ENCODE assay signal across 11 mouse cellular contexts in the genomic region with DNA sequence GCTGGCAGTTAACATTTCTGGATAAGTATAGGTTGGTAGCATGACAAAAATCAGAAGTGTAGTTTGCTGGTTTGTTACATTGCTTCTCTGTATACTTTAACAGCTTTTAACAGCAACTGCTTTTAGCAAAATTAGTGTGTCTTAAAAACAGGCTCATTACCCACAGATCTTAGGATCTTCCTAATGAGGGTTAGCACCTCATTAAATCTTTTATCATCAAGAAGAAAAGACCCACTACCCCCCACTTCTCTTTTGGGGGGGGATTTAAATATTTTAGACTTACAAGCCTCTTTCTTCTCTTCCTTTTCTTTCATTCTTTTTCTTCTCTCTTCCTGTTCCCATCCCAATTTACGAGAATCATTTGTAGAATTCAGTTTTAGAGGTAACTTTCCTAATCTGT.
DNase-seq lines count a peak whose midpoint lies in the region; ATAC-seq and TF ChIP-seq lines count a peak whose summit lies in the region.
"Had no signal": no experiment of that assay in that cellular context is flagged by ENCODE, and none has a peak within 500 bp of the region (broad histone marks: within the 10 kb centered on the region; RNA-seq: fewer than 3 reads in every experiment).

No protein-coding gene starts in this region.

- WGBS in kidney, embryonic 16.5 days: 95% methylated on average over 1 of the region's 1 CpGs
- 79% methylated on average over 1 of the region's 1 CpGs for WGBS in embryonic facial prominence, embryonic 13.5 days
- WGBS in hindbrain, embryonic 14.5 days: 82% methylated on average over 1 of the region's 1 CpGs

- no peak overlapping the region for H3ac ChIP-seq in myocyte (ENCODE audit: control insufficient read depth, insufficient read length)

- no peaks in the 10 kb centered on the region for H3K36me3 ChIP-seq in kidney, embryonic 16.5 days (ENCODE audit: insufficient read depth, low read length)
- no peaks in the 10 kb centered on the region for H3K36me3 ChIP-seq in embryonic facial prominence, embryonic 13.5 days
- H3K36me3 ChIP-seq in hindbrain, embryonic 14.5 days (replicated peaks; ENCODE audit: control insufficient read depth, insufficient read depth): no peaks in the 10 kb centered on the region
- H3K36me3 ChIP-seq in myocyte (ENCODE audit: control insufficient read depth, insufficient read depth): no peaks in the 10 kb centered on the region

- peaks cover 40% of the 10 kb centered on the region for H3K4me1 ChIP-seq in kidney, embryonic 16.5 days (ENCODE audit: insufficient read depth, low read length)
- peaks cover 37% of the 10 kb centered on the region for H3K4me1 ChIP-seq in embryonic facial prominence, embryonic 13.5 days
- H3K4me1 ChIP-seq in hindbrain, embryonic 14.5 days (replicated peaks; ENCODE audit: control insufficient read depth, insufficient read depth, low read length): peaks cover 7% of the 10 kb centered on the region

- H3K27me3 ChIP-seq in kidney, embryonic 16.5 days (ENCODE audit: insufficient read depth, low read length): no peaks in the 10 kb centered on the region
- no peaks in the 10 kb centered on the region for H3K27me3 ChIP-seq in embryonic facial prominence, embryonic 13.5 days
- no peaks in the 10 kb centered on the region for H3K27me3 ChIP-seq in hindbrain, embryonic 14.5 days (ENCODE audit: control insufficient read depth, insufficient read depth, low read length)
- H3K27me3 ChIP-seq in myocyte (ENCODE audit: control insufficient read depth, insufficient read depth, insufficient read length): no peaks in the 10 kb centered on the region

- H3K4me3 ChIP-seq in kidney, embryonic 16.5 days (ENCODE audit: low read length): no peak overlapping the region
- H3K4me3 ChIP-seq in embryonic facial prominence, embryonic 13.5 days: no peak overlapping the region
- H3K4me3 ChIP-seq in hindbrain, embryonic 14.5 days (replicated peaks; ENCODE audit: low read length): no peak overlapping the region
- no peak overlapping the region for H3K4me3 ChIP-seq in myocyte
- H3K4me3 ChIP-seq: left cerebral cortex, adult 2 months had no signal

- ATAC-seq in kidney, embryonic 16.5 days (ENCODE audit: low FRiP score, low TSS enrichment): no peak
- ATAC-seq in embryonic facial prominence, embryonic 13.5 days (ENCODE audit: insufficient number of reproducible peaks, insufficient read depth, low FRiP score, low TSS enrichment, low read depth): no peak
- no peak; the same call in 1 of the 2 replicates for ATAC-seq in hindbrain, embryonic 14.5 days (ENCODE audit: low FRiP score)

- no peak for TF ChIP-seq POLR2A in myocyte (IDR thresholded peaks at IDR 0.05; ENCODE audit: insufficient read length, low read depth)

- H3K4me2 ChIP-seq in kidney, embryonic 16.5 days (replicated peaks; ENCODE audit: low read depth, low read length): no peak overlapping the region
- no peak overlapping the region for H3K4me2 ChIP-seq in embryonic facial prominence, embryonic 13.5 days
- no peak overlapping the region for H3K4me2 ChIP-seq in hindbrain, embryonic 14.5 days (replicated peaks)
- peak overlapping the region; percentile 47 for H3K4me2 ChIP-seq in myocyte (ENCODE audit: low read depth)

- H3K9ac ChIP-seq in kidney, embryonic 16.5 days (replicated peaks; ENCODE audit: low read length): no peak overlapping the region
- H3K9ac ChIP-seq in embryonic facial prominence, embryonic 13.5 days: no peak overlapping the region
- no peak overlapping the region for H3K9ac ChIP-seq in hindbrain, embryonic 14.5 days

- H3K79me2 ChIP-seq in myocyte (ENCODE audit: control insufficient read depth, insufficient read depth): no peaks in the 10 kb centered on the region

- peak overlapping the region; percentile 81 for H3K27ac ChIP-seq in kidney, embryonic 16.5 days (ENCODE audit: low read length)
- peak overlapping the region; percentile 70; the same call in 1 of the 2 replicates for H3K27ac ChIP-seq in embryonic facial prominence, embryonic 13.5 days
- H3K27ac ChIP-seq in hindbrain, embryonic 14.5 days: peak overlapping the region; percentile 58
- H3K27ac ChIP-seq: left cerebral cortex, adult 2 months had no signal

- DNase-seq in kidney, postnatal 25 days: no peak
- DNase-seq in hindbrain, embryonic 14.5 days (ENCODE audit: low spot score): no peak
- DNase-seq in right cerebral cortex, postnatal 10 days (ENCODE audit: low spot score in 2 of 2): no peak
- DNase-seq in spleen, postnatal 14 days (ENCODE audit: low spot score in 2 of 2): no peak
- no peak for DNase-seq in heart, postnatal 4 days
- DNase-seq: gastrocnemius, postnatal 36 days; lung, postnatal 14 days had no signal

- H3K9me3 ChIP-seq in kidney, embryonic 16.5 days (ENCODE audit: low read length): no peaks in the 10 kb centered on the region
- H3K9me3 ChIP-seq in embryonic facial prominence, embryonic 13.5 days: peaks cover 4% of the 10 kb centered on the region; the same call in 1 of the 2 replicates
- H3K9me3 ChIP-seq in hindbrain, embryonic 14.5 days (ENCODE audit: control insufficient read depth, low read length): no peaks in the 10 kb centered on the region

TF ChIP-seq in myocyte, 11 proteins besides CTCF, POLR2A, EP300 and RAD21:
- TF ChIP-seq CEBPB (IDR thresholded peaks at IDR 0.05; ENCODE audit: insufficient read depth, poor library complexity, severe bottlenecking): no peak
- no peak for TF ChIP-seq POLR2AphosphoS2 (IDR thresholded peaks at IDR 0.05; ENCODE audit: insufficient read length, low read depth)
- no peak for TF ChIP-seq MAX (IDR thresholded peaks at IDR 0.05; ENCODE audit: low read depth)
- TF ChIP-seq TCF12 (IDR thresholded peaks at IDR 0.05; ENCODE audit: insufficient read depth, poor library complexity, severe bottlenecking): no peak
- TF ChIP-seq MYOG (IDR thresholded peaks at IDR 0.05; ENCODE audit: control insufficient read depth in 1 of 3, insufficient read depth in 1 of 3, insufficient read length in 2 of 3, low read depth in 2 of 3): no peak
- no peak for TF ChIP-seq REST (IDR thresholded peaks at IDR 0.05; ENCODE audit: insufficient read depth, insufficient read length)
- no peak for TF ChIP-seq E2F4 (IDR thresholded peaks at IDR 0.05; ENCODE audit: insufficient read depth)
- no peak for TF ChIP-seq TCF3 (IDR thresholded peaks at IDR 0.05; ENCODE audit: insufficient read length, low read depth)
- TF ChIP-seq SRF (IDR thresholded peaks at IDR 0.05; ENCODE audit: control insufficient read depth, insufficient read length, low read depth): no peak
- TF ChIP-seq MYOD1 (IDR thresholded peaks at IDR 0.05; ENCODE audit: control insufficient read depth in 1 of 3, insufficient read length in 2 of 3, low read depth in 2 of 3): no peak
- no peak for TF ChIP-seq USF1 (IDR thresholded peaks at IDR 0.05; ENCODE audit: low read depth)
TF ChIP-seq in myocyte: peak in this region for 0.
